ENCODE assay signal across 8 mouse cellular contexts in genomic region chr2:146958398-146958911, GRCm38 (mm10). TPM values are rescaled to one million over a fixed set of nuclear protein-coding genes. Genes with fewer than 3 reads are reported as not detected.
DNase-seq lines count a peak whose midpoint lies in the region; ATAC-seq and TF ChIP-seq lines count a peak whose summit lies in the region.

No protein-coding gene starts in this region.

- H3K4me1 ChIP-seq in neural tube, embryonic 14.5 days (ENCODE audit: control insufficient read depth, insufficient read depth, low read length) = no peaks in the 10 kb centered on the region

- intact Hi-C loops in left cerebral cortex, adult 2 months (cut with DNase I) = loop anchor here (2.0 to 5.0 kb wide), 4 partner anchors 109 to 348 kb away; no protein-coding TSS in a partner anchor

- H3K27me3 ChIP-seq in neural tube, embryonic 14.5 days (ENCODE audit: control insufficient read depth, insufficient read depth, low read length) = 0 out of 2 replicates have a peak, but pooled peaks cover 6% of the 10 kb centered on the region

- 2% methylated on average over 11 of the region's 11 CpGs for WGBS in neural tube, embryonic 14.5 days

- H3K27ac ChIP-seq in left cerebral cortex, adult 2 months = peak overlapping the region; percentile 75
- H3K27ac ChIP-seq in neural tube, embryonic 14.5 days (ENCODE audit: low read depth, low read length) = peak overlapping the region; percentile 86

- H3K9me3 ChIP-seq in neural tube, embryonic 14.5 days (ENCODE audit: control insufficient read depth, low read length) = no peaks in the 10 kb centered on the region

- TF ChIP-seq POLR2A in brain, embryonic 14.5 days (IDR thresholded peaks at IDR 0.05; ENCODE audit: borderline replicate concordance, extremely low read depth, insufficient read depth, insufficient read length, poor library complexity, severe bottlenecking) = no peak

- peak overlapping the region; percentile 65 for H3K4me2 ChIP-seq in neural tube, embryonic 14.5 days (ENCODE audit: low read depth, low read length)

- peak; percentile 95 for ATAC-seq in neural tube, embryonic 14.5 days (ENCODE audit: low read depth)
- no peak for ATAC-seq in erythroid progenitor cell, adult 5-6 weeks (replicated peaks; ENCODE audit: low FRiP score, poor library complexity, severe bottlenecking)

- DNase-seq in brain, embryonic 14.5 days (ENCODE audit: low read depth) = peak; percentile 95
- DNase-seq in cerebellum, adult 9-10 months = peak; percentile 22
- DNase-seq in frontal cortex, postnatal 10 days (ENCODE audit: low spot score in 2 of 2) = peak; percentile 16 to 37
- DNase-seq in left cerebral cortex, adult 2 months (ENCODE audit: extremely low spot score in 1 of 2, low spot score in 2 of 2) = peak; percentile 11 to 20
- no peak for DNase-seq in thymus, adult 18-20 months
- no peak for DNase-seq in adrenal gland, adult 18-20 months (ENCODE audit: low spot score in 2 of 2)

- H3K36me3 ChIP-seq in neural tube, embryonic 14.5 days (ENCODE audit: control insufficient read depth, insufficient read depth, low read length) = no peaks in the 10 kb centered on the region

- peak overlapping the region; percentile 44 for H3K4me3 ChIP-seq in left cerebral cortex, adult 2 months
- peak overlapping the region; percentile 31 for H3K4me3 ChIP-seq in neural tube, embryonic 14.5 days (ENCODE audit: low read depth, low read length)

- peak overlapping the region; percentile 25; the same call in 1 of the 2 replicates for H3K9ac ChIP-seq in neural tube, embryonic 14.5 days (replicated peaks; ENCODE audit: low read depth, low read length)

- TF ChIP-seq CTCF in brain, embryonic 14.5 days (IDR thresholded peaks at IDR 0.05; ENCODE audit: borderline replicate concordance, extremely low read depth, insufficient read depth, insufficient read length) = no peak
- no peak for TF ChIP-seq CTCF in left cerebral cortex, adult 2 months (IDR thresholded peaks at IDR 0.05)

RNA-seq across cellular contexts. Expression of gene Xrn2, which starts 54.3 kb away (rescaled TPM):
- 54.2 and 55.9 TPM in 2 replicates for polyA plus RNA-seq in brain, embryonic 14.5 days (2012; rRNA removed)
- 10 to 100 TPM; 39.5 to 44.2 TPM for total RNA-seq in left cerebral cortex, adult 2 months (2021)
- 85.9 and 99.7 TPM in 2 replicates for polyA plus RNA-seq in neural tube, embryonic 14.5 days (2014; fragmentation: Nextera tagmentation; extraction: Ambion mirVana)
- total RNA-seq in adrenal gland, adult 18-20 months (2021) = 10 to 100 TPM; 37.7 to 45.6 TPM
- 38.2 and 44.4 TPM in 2 replicates for total RNA-seq in erythroid progenitor cell, adult 5-6 weeks (2015; ENCODE audit: low replicate concordance)
- 29.5 and 44.0 TPM in 2 replicates for total RNA-seq in erythroid progenitor cell, adult 5-6 weeks (2017; ENCODE audit: low replicate concordance)

Comparison
In these comparisons a context has a peak if more than half of its experiments do, and no peak if none do; other contexts are left out.
1. DNase-seq: peak in brain, embryonic 14.5 days (single experiment), cerebellum, adult 9-10 months (single experiment), frontal cortex, postnatal 10 days (2 of 2) and left cerebral cortex, adult 2 months (2 of 2); none in thymus, adult 18-20 months (0 of 2) and adrenal gland, adult 18-20 months (0 of 2).